Mouse (Mus musculus) liver, embryonic 14.5 days (tissue): Measurements from ENCODE around the gene Tlx2. TPM values are rescaled to one million over a fixed set of nuclear protein-coding genes. Genes with fewer than 3 reads are reported as not detected.

Experiments used
- ATAC-seq: fragments of 200-750 bp; cut with Nextera tagmentation; 2 replicates; pipeline ENCODE4 v1.8.0; 2017; ENCODE audit warnings: moderate number of reproducible peaks, mild to moderate bottlenecking, moderate library complexity; ENCODE audit not compliant: insufficient read depth
- DNase-seq, 3 experiments: peaks; one replicate each; pipeline ENCODE4 v3.0.0-alpha.2; 2012 to 2013; ENCODE audit warnings: low read depth in 3 of 3, low spot score in 3 of 3
- H3K27ac ChIP-seq: fragments of 300-500 bp; sonication (generic); 2 replicates; pipeline ENCODE4 v1.5.1; 2014; ENCODE audit warnings: moderate library complexity, mild to moderate bottlenecking, control low read depth, inconsistent platforms
- H3K27me3 ChIP-seq: fragments of 300-500 bp; sonication (generic); 2 replicates; pipeline ENCODE4 v1.6.1; 2014; ENCODE audit warnings: mild to moderate bottlenecking, low read length, moderate library complexity; ENCODE audit not compliant: control insufficient read depth, insufficient read depth
- H3K36me3 ChIP-seq: fragments of 300-500 bp; sonication (generic); replicated peaks from 2 replicates; pipeline ENCODE4 v1.6.1; 2014; ENCODE audit warnings: low read depth; ENCODE audit not compliant: control insufficient read depth, insufficient read depth
- H3K4me1 ChIP-seq, 2 experiments: fragments of 200-500 bp in 1 of 2; fragments of 300-500 bp in 1 of 2; sonication (generic) in 1 of 2; replicated peaks; 2 replicates each; pipeline ENCODE4 v1.6.1; 2012 to 2014; ENCODE audit warnings: antibody characterized with exemption in 1 of 2, inconsistent platforms in 1 of 2, low read length in 1 of 2; ENCODE audit not compliant: control insufficient read depth in 2 of 2, insufficient read depth in 2 of 2
- H3K4me2 ChIP-seq: fragments of 300-500 bp; sonication (generic); 2 replicates; pipeline ENCODE4 v1.6.1; 2014; ENCODE audit warnings: low read depth, mild to moderate bottlenecking, control low read depth, moderate library complexity
- H3K4me3 ChIP-seq, 2 experiments: fragments of 200-500 bp in 1 of 2; fragments of 300-500 bp in 1 of 2; sonication (generic) in 1 of 2; 2 replicates each; pipeline ENCODE4 v1.5.1; 2012 to 2014; ENCODE audit warnings: low read depth in 2 of 2, low read length in 2 of 2, mild to moderate bottlenecking in 2 of 2, control low read depth in 1 of 2, inconsistent platforms in 1 of 2, moderate library complexity in 1 of 2; ENCODE audit not compliant: insufficient read depth in 1 of 2
- H3K9ac ChIP-seq: fragments of 300-500 bp; sonication (generic); replicated peaks from 2 replicates; pipeline ENCODE4 v1.6.1; 2014; ENCODE audit warnings: mild to moderate bottlenecking, control low read depth, moderate library complexity
- H3K9me3 ChIP-seq: fragments of 300-500 bp; sonication (generic); 2 replicates; pipeline ENCODE4 v1.6.1; 2016; ENCODE audit warnings: low read length, mixed read lengths; ENCODE audit not compliant: control insufficient read depth
- CTCF ChIP-seq: IDR thresholded peaks from 2 replicates; pipeline ENCODE4 v1.5.1; 2016; ENCODE audit warnings: antibody characterized with exemption, low read depth, control low read depth
- EP300 ChIP-seq: IDR thresholded peaks from 2 replicates; pipeline ENCODE4 v1.6.1; 2016; ENCODE audit warnings: antibody characterized with exemption, low read depth
- WGBS: fragments of 180-500 bp; shearing (Covaris S2); extraction: QIAGEN DNeasy Blood & Tissue Kit; methylation state at CpG from one replicate; pipeline ENCODE4 v1.1.7; 2014; ENCODE audit not compliant: insufficient replicate concordance; 5-methylcytosine and 5-hydroxymethylcytosine counted together
- polyA plus RNA-seq, 2 experiments: library from polyadenylated mRNA; depleted of rRNA in 1 of 2; stranded (reverse) in 1 of 2; unstranded in 1 of 2; fragments of >200 nt; fragmentation: Nextera tagmentation in 1 of 2; extraction: Ambion mirVana in 1 of 2; gene quantifications; 2 replicates each; pipeline versions ENCODE4 v1.2.1 to v1.2.3; 2012 to 2014

Tlx2 gene
- polyA plus RNA-seq, 2 experiments, result not detected

GRCm38 (mm10) chr6:83084477-83084876, 14.4 kb upstream of the Tlx2 start:
- Histone ChIP-seq H3K4me1 (peaks cover 0 to 3% of the 10 kb centered on the region in 2 experiments), H3K9ac (no peak overlapping the region; the same call in 1 of the 2 replicates), H3K4me3 (no peak overlapping the region), H3K27me3 (peaks cover 58% of the 10 kb centered on the region), H3K4me2 (no peak overlapping the region), H3K9me3 (no peaks in the 10 kb centered on the region), H3K36me3 (peaks cover 6% of the 10 kb centered on the region), H3K27ac (no peak overlapping the region)
- no peak for ATAC-seq
- no peak for DNase-seq
- TF ChIP-seq CTCF, result no peak
- TF ChIP-seq EP300, result no peak
- 15% methylated on average over 6 of the region's 6 CpGs for WGBS

GRCm38 (mm10) chr6:83083497-83083896, 13.4 kb upstream of the Tlx2 start:
- peaks cover 6% of the 10 kb centered on the region for H3K36me3 ChIP-seq

GRCm38 (mm10) chr6:83080210-83080609, 10.1 kb upstream of the Tlx2 start:
- peaks cover 8% of the 10 kb centered on the region in 2 experiments for H3K4me1 ChIP-seq
- peak overlapping the region; percentile 8; the same call in 1 of the 2 replicates for H3K4me2 ChIP-seq
- peaks cover 6% of the 10 kb centered on the region for H3K36me3 ChIP-seq
- DNase-seq (no peak), ATAC-seq (no peak)
- no peak overlapping the region for H3K4me3 ChIP-seq
- WGBS, result 81% methylated on average over 5 of the region's 5 CpGs
- no peak overlapping the region for H3K27ac ChIP-seq
- H3K9ac ChIP-seq, result no peak overlapping the region; the same call in 1 of the 2 replicates
- H3K27me3 ChIP-seq, result peaks cover 33% of the 10 kb centered on the region
- TF ChIP-seq EP300, result no peak
- no peaks in the 10 kb centered on the region for H3K9me3 ChIP-seq

More at GRCm38 (mm10) chr6:83083497-83083896, 13.4 kb upstream of the Tlx2 start:
- 39% methylated on average over 5 of the region's 5 CpGs for WGBS
- Histone ChIP-seq H3K27ac (no peak overlapping the region), H3K9ac (no peak overlapping the region), H3K4me1 (peaks cover 8% of the 10 kb centered on the region in 2 experiments), H3K27me3 (peaks cover 51% of the 10 kb centered on the region), H3K4me2 (no peak overlapping the region), H3K9me3 (no peaks in the 10 kb centered on the region), H3K4me3 (no peak overlapping the region)
- TF ChIP-seq CTCF, result no peak
- no peak for TF ChIP-seq EP300
- DNase-seq (no peak), ATAC-seq (no peak)

GRCm38 (mm10) chr6:83078324-83078858, 8.3 kb upstream of the Tlx2 start:
- Histone ChIP-seq H3K9ac (peak overlapping the region; percentile 92), H3K27me3 (peaks cover 32% of the 10 kb centered on the region), H3K9me3 (no peaks in the 10 kb centered on the region), H3K4me2 (peak overlapping the region; percentile 84), H3K4me1 (peaks cover 8% of the 10 kb centered on the region in 2 experiments), H3K27ac (peak overlapping the region; percentile 84), H3K4me3 (peak overlapping the region; percentile 92 to 96), H3K36me3 (peaks cover 6% of the 10 kb centered on the region)
- TF ChIP-seq CTCF (peak; percentile 72), EP300 (no peak)
- ATAC-seq (peak; percentile 91), DNase-seq (peak; percentile 95)
- under 1% methylated on average over 46 of the region's 46 CpGs for WGBS

GRCm38 (mm10) chr6:83077630-83078323, 7.7 kb upstream of the Tlx2 start, which contains the start of gene Pcgf1:
Gene Pcgf1 (plus strand): TSS chr6:83077869.
- H3K4me1 ChIP-seq, result peaks cover 8% of the 10 kb centered on the region in 2 experiments
- no peak for DNase-seq
- H3K27me3 ChIP-seq, result peaks cover 35% of the 10 kb centered on the region
- ATAC-seq, result peak; percentile 27
- H3K4me3 ChIP-seq, result peak within 1 kb of the TSS; percentile 92 to 96
- peak within 1 kb of the TSS; percentile 84 for H3K4me2 ChIP-seq
- WGBS, result under 1% methylated on average over 54 of the region's 54 CpGs
- H3K36me3 ChIP-seq, result peaks cover 6% of the 10 kb centered on the region
- no peaks in the 10 kb centered on the region for H3K9me3 ChIP-seq
- H3K27ac ChIP-seq, result peak within 1 kb of the TSS; percentile 84
- H3K9ac ChIP-seq, result peak within 1 kb of the TSS; percentile 92
- TF ChIP-seq EP300 (no peak), CTCF (no peak)
